Mouse (Mus musculus): ENCODE results near the gene Pelp1. TPM values are rescaled to one million over a fixed set of nuclear protein-coding genes. Genes with fewer than 3 reads are reported as not detected.

The Pelp1 gene
- polyA plus RNA-seq (2015; fragmentation: Illumina TruSeq; extraction: RNeasy Lipid Tissue Mini Kit (QIAGEN cat#74804); ENCODE audit: insufficient read depth, low read depth, low replicate concordance) = 4.6 TPM

DNA sequence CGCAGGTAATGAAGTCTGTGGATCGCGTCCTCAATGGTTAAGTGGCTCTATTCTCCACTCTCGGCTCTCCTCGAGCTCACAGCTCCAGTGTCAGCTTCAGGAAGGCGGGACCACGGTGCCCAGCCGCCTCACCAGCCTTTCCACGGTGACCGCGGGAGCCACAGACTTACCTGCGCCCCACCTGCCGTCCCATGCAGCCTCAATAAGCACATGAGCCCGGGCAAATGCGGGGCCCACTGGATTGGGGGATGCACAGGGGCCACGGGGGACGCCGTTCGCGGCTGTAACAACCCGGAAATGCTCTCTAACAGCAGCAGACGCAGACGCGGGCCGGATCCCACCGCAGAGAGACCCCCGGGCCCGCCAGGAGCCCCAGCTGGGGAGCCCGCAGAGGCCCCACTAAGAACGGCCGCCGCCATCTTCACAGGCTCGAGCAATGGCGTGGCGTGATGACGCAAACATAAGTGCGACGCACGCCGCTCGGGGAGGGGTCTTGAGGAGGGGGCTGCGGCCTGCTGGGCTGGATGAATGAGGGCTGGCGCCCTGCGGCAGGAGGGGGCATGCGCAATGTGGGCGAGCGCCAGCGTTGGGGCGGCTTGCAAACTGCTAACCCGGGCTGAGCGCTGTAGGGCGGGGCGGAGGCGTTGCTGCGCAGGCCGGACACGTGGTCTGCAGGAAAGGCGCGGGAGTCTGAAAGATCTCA is at the start of gene Pelp1:
TSS of gene Pelp1 (minus strand) at position 438 of the 703 bp plus-strand sequence.

DNA sequence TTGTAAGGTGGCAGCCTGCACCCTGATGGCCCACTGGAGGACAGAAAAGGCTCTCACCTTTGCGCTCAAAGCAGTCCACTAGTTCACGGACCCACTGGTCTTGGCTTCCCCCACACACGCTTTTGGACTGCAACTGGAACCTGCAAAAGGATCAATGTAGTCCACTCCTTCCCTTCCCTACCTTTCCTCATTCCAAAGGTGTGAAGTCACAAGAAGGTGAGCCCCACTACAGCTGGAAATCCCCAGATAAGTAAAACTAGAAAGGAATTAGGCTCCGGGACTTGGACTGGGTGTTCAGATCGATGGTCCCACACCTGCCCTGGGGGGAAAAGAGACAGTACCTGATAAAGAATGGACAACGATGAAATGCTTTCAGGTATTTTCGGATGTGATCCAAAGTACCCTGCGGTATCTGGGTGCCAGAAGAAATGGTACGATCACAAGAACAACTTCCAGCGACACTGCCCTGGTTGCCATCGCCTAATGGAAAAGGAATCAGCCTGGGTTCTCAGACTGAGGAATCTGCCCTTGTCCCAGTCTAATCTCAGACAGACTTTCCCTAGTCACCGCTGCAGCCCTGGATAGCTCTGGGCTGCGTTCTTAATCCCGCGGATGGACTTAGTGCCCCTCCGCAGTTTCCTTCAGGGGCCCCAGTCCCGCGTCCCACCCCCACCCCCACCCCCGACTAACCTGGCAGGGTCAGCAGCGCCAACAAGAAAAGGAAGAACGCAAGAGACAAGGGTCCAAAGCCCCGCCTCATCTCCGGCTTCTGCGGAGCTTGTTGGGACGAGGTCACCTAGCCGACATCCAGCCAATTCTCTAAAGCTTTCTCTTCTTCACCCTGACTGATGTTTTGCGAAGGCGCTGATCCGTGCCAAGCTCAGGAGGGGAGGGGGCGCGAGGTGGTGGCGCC is 49.1 kb upstream of the Pelp1 start, which contains the start of gene Zmynd15:
TSS of gene Zmynd15 (plus strand) at position 746 of the 913 bp plus-strand sequence.

DNA sequence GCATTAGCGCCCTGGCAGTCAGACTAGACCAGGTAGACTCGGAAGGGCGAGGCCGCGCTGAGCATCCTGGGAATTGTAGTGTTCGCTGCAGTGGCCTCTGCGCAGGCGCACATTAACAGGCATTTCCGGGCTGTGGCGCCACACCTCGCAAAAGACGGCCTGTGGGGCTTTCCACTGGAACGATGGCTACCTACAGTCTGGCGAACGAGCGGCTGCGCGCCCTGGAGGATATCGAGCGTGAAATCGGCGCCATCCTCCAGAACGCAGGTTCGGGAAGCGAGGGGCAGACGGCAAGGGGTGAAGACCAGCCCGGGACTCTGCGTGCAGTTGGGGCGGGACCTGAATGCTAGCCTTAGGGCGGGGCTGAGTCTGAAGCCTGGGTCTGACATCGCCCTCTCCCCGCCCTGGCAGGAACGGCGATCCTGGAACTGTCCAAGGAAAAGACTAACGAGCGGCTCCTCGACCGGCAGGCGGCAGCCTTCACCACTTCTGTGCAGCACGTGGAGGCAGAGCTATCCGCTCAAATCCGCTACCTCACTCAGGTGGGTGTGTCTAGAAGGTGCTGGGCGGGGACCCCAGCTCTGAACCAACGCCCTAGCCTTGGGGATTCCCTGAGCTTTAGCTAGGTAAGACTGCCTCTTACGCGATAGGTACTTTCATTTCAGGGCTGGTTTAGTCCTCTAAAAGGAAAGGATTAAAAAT is 42.1 kb upstream of the Pelp1 start, which contains the start of gene Med11:
TSS of gene Med11 (plus strand) at position 123 of the 702 bp plus-strand sequence.

DNA sequence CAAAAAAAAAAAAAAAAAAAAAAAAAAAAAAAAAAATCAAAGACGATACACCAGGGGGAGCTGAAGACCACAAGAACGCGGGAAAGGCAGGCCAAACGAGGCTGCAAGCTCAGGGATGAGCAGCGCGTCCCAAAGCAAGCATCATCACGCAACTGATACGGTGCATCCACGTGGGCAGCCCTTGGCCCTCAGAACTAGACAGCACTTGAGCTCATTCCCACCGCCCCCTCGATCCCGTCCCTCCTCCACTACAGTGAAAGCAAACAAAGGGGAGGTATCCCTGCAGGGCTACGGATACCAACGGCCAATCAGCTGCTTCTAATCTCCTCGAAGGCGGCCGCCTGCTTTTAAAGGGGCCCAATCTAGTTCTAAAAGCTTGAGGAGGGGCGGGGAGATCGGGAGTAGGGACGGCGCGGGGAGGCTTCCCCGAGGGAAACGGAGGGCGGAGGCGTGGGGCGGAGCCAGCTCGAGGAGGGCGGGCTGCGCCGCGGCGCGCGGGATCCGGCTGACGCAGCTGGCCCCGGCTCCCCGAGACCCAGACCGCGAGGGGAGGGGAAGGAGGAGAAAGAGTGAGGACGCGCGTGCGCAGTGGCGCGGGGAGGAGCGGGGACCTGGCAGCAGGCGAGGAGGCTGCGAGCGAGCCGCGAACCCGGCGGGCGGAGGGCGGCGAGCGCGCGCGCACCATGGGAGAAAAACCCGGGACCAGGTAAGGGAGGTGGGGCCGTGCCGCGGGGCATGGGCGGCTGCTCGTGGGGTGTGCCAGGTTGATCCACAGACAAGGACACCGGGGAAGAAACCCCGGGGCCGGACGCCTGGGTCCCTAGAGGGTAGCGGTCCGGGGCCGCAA is 22.4 kb upstream of the Pelp1 start, which contains the start of gene Arrb2:
TSS of gene Arrb2 (plus strand) at position 588 of the 847 bp plus-strand sequence.

DNA sequence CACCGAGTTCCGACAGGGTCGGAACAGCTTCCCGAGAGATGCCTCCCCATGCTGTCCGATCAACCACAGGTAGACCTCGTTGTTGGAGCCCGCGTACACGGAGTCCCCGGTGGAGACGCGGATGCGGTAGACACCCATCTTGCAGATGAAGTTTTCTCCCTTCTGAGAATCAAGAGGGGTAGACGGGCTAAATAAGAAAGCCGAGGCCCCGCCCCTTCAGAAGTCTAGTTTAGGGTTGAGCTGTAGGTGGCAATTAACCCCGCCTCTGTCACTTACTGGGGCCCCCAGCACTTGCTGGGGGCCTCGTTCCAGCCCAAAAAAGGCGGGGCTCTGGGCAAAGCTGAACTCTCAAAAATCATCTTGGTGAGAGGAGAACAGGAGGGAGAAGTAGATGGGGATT is 58.0 kb downstream of the Pelp1 start, which contains the start of gene Alox15:
TSS of gene Alox15 (minus strand) at position 164 of the 400 bp plus-strand sequence.

Other genes with a start within 250 kb of the Pelp1 start
- 1.8 TPM for gene Slc16a11, start 197.3 kb downstream of the Pelp1 start, polyA plus RNA-seq (2015; fragmentation: Illumina TruSeq; extraction: RNeasy Lipid Tissue Mini Kit (QIAGEN cat#74804); ENCODE audit: insufficient read depth, low read depth, low replicate concordance)
- gene Slc16a13, start 189.0 kb downstream of the Pelp1 start, polyA plus RNA-seq (2015; fragmentation: Illumina TruSeq; extraction: RNeasy Lipid Tissue Mini Kit (QIAGEN cat#74804); ENCODE audit: insufficient read depth, low read depth, low replicate concordance) = 1.4 TPM
- gene Bcl6b, start 180.2 kb downstream of the Pelp1 start, polyA plus RNA-seq (2015; fragmentation: Illumina TruSeq; extraction: RNeasy Lipid Tissue Mini Kit (QIAGEN cat#74804); ENCODE audit: insufficient read depth, low read depth, low replicate concordance) = 3.7 TPM
- 18.4 TPM for gene 0610010K14Rik, start 172.1 kb downstream of the Pelp1 start, polyA plus RNA-seq (2015; fragmentation: Illumina TruSeq; extraction: RNeasy Lipid Tissue Mini Kit (QIAGEN cat#74804); ENCODE audit: insufficient read depth, low read depth, low replicate concordance)
- 8.0 TPM for gene Gm21988, start 170.2 kb downstream of the Pelp1 start, polyA plus RNA-seq (2015; fragmentation: Illumina TruSeq; extraction: RNeasy Lipid Tissue Mini Kit (QIAGEN cat#74804); ENCODE audit: insufficient read depth, low read depth, low replicate concordance)
- gene Rnasek, start 170.2 kb downstream of the Pelp1 start, polyA plus RNA-seq (2015; fragmentation: Illumina TruSeq; extraction: RNeasy Lipid Tissue Mini Kit (QIAGEN cat#74804); ENCODE audit: insufficient read depth, low read depth, low replicate concordance) = 80.2 TPM
- 3.0 TPM for gene Alox12, start 154.7 kb downstream of the Pelp1 start, polyA plus RNA-seq (2015; fragmentation: Illumina TruSeq; extraction: RNeasy Lipid Tissue Mini Kit (QIAGEN cat#74804); ENCODE audit: insufficient read depth, low read depth, low replicate concordance)
- not detected for gene Alox12e, start 87.4 kb downstream of the Pelp1 start, polyA plus RNA-seq (2015; fragmentation: Illumina TruSeq; extraction: RNeasy Lipid Tissue Mini Kit (QIAGEN cat#74804); ENCODE audit: insufficient read depth, low read depth, low replicate concordance)
- gene Alox15, start 58.0 kb downstream of the Pelp1 start, polyA plus RNA-seq (2015; fragmentation: Illumina TruSeq; extraction: RNeasy Lipid Tissue Mini Kit (QIAGEN cat#74804); ENCODE audit: insufficient read depth, low read depth, low replicate concordance) = 2.8 TPM
- 29.3 TPM for gene Arrb2, start 22.6 kb upstream of the Pelp1 start, polyA plus RNA-seq (2015; fragmentation: Illumina TruSeq; extraction: RNeasy Lipid Tissue Mini Kit (QIAGEN cat#74804); ENCODE audit: insufficient read depth, low read depth, low replicate concordance)
- 6.4 TPM for gene Med11, start 41.9 kb upstream of the Pelp1 start, polyA plus RNA-seq (2015; fragmentation: Illumina TruSeq; extraction: RNeasy Lipid Tissue Mini Kit (QIAGEN cat#74804); ENCODE audit: insufficient read depth, low read depth, low replicate concordance)
- 0.70 TPM for gene Zmynd15, start 49.4 kb upstream of the Pelp1 start, polyA plus RNA-seq (2015; fragmentation: Illumina TruSeq; extraction: RNeasy Lipid Tissue Mini Kit (QIAGEN cat#74804); ENCODE audit: insufficient read depth, low read depth, low replicate concordance)
- gene Cxcl16, start 50.0 kb upstream of the Pelp1 start, polyA plus RNA-seq (2015; fragmentation: Illumina TruSeq; extraction: RNeasy Lipid Tissue Mini Kit (QIAGEN cat#74804); ENCODE audit: insufficient read depth, low read depth, low replicate concordance) = 4.3 TPM
- 0.89 TPM for gene Tm4sf5, start 95.2 kb upstream of the Pelp1 start, polyA plus RNA-seq (2015; fragmentation: Illumina TruSeq; extraction: RNeasy Lipid Tissue Mini Kit (QIAGEN cat#74804); ENCODE audit: insufficient read depth, low read depth, low replicate concordance)
- gene Vmo1, start 104.6 kb upstream of the Pelp1 start, polyA plus RNA-seq (2015; fragmentation: Illumina TruSeq; extraction: RNeasy Lipid Tissue Mini Kit (QIAGEN cat#74804); ENCODE audit: insufficient read depth, low read depth, low replicate concordance) = not detected
- gene Gltpd2, start 109.2 kb upstream of the Pelp1 start, polyA plus RNA-seq (2015; fragmentation: Illumina TruSeq; extraction: RNeasy Lipid Tissue Mini Kit (QIAGEN cat#74804); ENCODE audit: insufficient read depth, low read depth, low replicate concordance) = not detected
- 69.1 TPM for gene Psmb6, start 115.3 kb upstream of the Pelp1 start, polyA plus RNA-seq (2015; fragmentation: Illumina TruSeq; extraction: RNeasy Lipid Tissue Mini Kit (QIAGEN cat#74804); ENCODE audit: insufficient read depth, low read depth, low replicate concordance)
- not detected for gene Gm40193, start 122.9 kb upstream of the Pelp1 start, polyA plus RNA-seq (2015; fragmentation: Illumina TruSeq; extraction: RNeasy Lipid Tissue Mini Kit (QIAGEN cat#74804); ENCODE audit: insufficient read depth, low read depth, low replicate concordance)
- 6.0 TPM for gene Pld2, start 130.0 kb upstream of the Pelp1 start, polyA plus RNA-seq (2015; fragmentation: Illumina TruSeq; extraction: RNeasy Lipid Tissue Mini Kit (QIAGEN cat#74804); ENCODE audit: insufficient read depth, low read depth, low replicate concordance)
- gene Mink1, start 152.8 kb upstream of the Pelp1 start, polyA plus RNA-seq (2015; fragmentation: Illumina TruSeq; extraction: RNeasy Lipid Tissue Mini Kit (QIAGEN cat#74804); ENCODE audit: insufficient read depth, low read depth, low replicate concordance) = 17.6 TPM
- not detected for gene 4930544D05Rik, start 205.8 kb upstream of the Pelp1 start, polyA plus RNA-seq (2015; fragmentation: Illumina TruSeq; extraction: RNeasy Lipid Tissue Mini Kit (QIAGEN cat#74804); ENCODE audit: insufficient read depth, low read depth, low replicate concordance)
- gene Chrne, start 209.2 kb upstream of the Pelp1 start, polyA plus RNA-seq (2015; fragmentation: Illumina TruSeq; extraction: RNeasy Lipid Tissue Mini Kit (QIAGEN cat#74804); ENCODE audit: insufficient read depth, low read depth, low replicate concordance) = not detected
- gene Gp1ba, start 229.1 kb upstream of the Pelp1 start, polyA plus RNA-seq (2015; fragmentation: Illumina TruSeq; extraction: RNeasy Lipid Tissue Mini Kit (QIAGEN cat#74804); ENCODE audit: insufficient read depth, low read depth, low replicate concordance) = not detected
- 37.6 TPM for gene Rnf167, start 237.2 kb upstream of the Pelp1 start, polyA plus RNA-seq (2015; fragmentation: Illumina TruSeq; extraction: RNeasy Lipid Tissue Mini Kit (QIAGEN cat#74804); ENCODE audit: insufficient read depth, low read depth, low replicate concordance)
- gene Slc25a11, start 237.4 kb upstream of the Pelp1 start, polyA plus RNA-seq (2015; fragmentation: Illumina TruSeq; extraction: RNeasy Lipid Tissue Mini Kit (QIAGEN cat#74804); ENCODE audit: insufficient read depth, low read depth, low replicate concordance) = 17.3 TPM
- gene Pfn1, start 244.6 kb upstream of the Pelp1 start, polyA plus RNA-seq (2015; fragmentation: Illumina TruSeq; extraction: RNeasy Lipid Tissue Mini Kit (QIAGEN cat#74804); ENCODE audit: insufficient read depth, low read depth, low replicate concordance) = 118 TPM
- gene Eno3, start 247.2 kb upstream of the Pelp1 start, polyA plus RNA-seq (2015; fragmentation: Illumina TruSeq; extraction: RNeasy Lipid Tissue Mini Kit (QIAGEN cat#74804); ENCODE audit: insufficient read depth, low read depth, low replicate concordance) = 16.0 TPM

Data from pancreas, adult 10 weeks (tissue).